12 mouse cellular contexts compared by ENCODE assay signal in genomic region chr9:119973869-119974520, GRCm38 (mm10). TPM values are rescaled to one million over a fixed set of nuclear protein-coding genes. Genes with fewer than 3 reads are reported as not detected.
DNase-seq lines count a peak whose midpoint lies in the region; ATAC-seq and TF ChIP-seq lines count a peak whose summit lies in the region.
"Had no signal": no experiment of that assay in that cellular context is flagged by ENCODE, and none has a peak within 500 bp of the region (broad histone marks: within the 10 kb centered on the region; RNA-seq: fewer than 3 reads in every experiment).

No protein-coding gene starts in this region.

- WGBS in liver, embryonic 14.5 days (ENCODE audit: insufficient replicate concordance), result 84% methylated on average over 27 of the region's 27 CpGs
- WGBS in midbrain, embryonic 13.5 days, result 93% methylated on average over 27 of the region's 27 CpGs

- peak; percentile 75 for TF ChIP-seq CTCF in liver, embryonic 14.5 days (IDR thresholded peaks at IDR 0.05; ENCODE audit: low read depth)

- H3K27ac ChIP-seq in liver, embryonic 14.5 days, result no peak overlapping the region
- no peak overlapping the region for H3K27ac ChIP-seq in midbrain, embryonic 13.5 days
- H3K27ac ChIP-seq: heart, embryonic 15.5 days; macrophage had no signal

- no peak overlapping the region for H3K9ac ChIP-seq in liver, embryonic 14.5 days (replicated peaks)
- H3K9ac ChIP-seq in midbrain, embryonic 13.5 days (replicated peaks), result no peak overlapping the region
- H3K9ac ChIP-seq: heart, embryonic 15.5 days had no signal

- no peaks in the 10 kb centered on the region for H3K9me3 ChIP-seq in liver, embryonic 14.5 days (ENCODE audit: control insufficient read depth, low read length)
- no peaks in the 10 kb centered on the region for H3K9me3 ChIP-seq in midbrain, embryonic 13.5 days
- H3K9me3 ChIP-seq: heart, embryonic 15.5 days had no signal

- no peak overlapping the region for H3K4me3 ChIP-seq in liver, embryonic 14.5 days (ENCODE audit: insufficient read depth in 1 of 2, low read depth in 2 of 2, low read length in 2 of 2)
- no peak overlapping the region for H3K4me3 ChIP-seq in midbrain, embryonic 13.5 days (replicated peaks)
- H3K4me3 ChIP-seq: heart, embryonic 15.5 days had no signal

- no peaks in the 10 kb centered on the region for H3K27me3 ChIP-seq in liver, embryonic 14.5 days (ENCODE audit: control insufficient read depth, insufficient read depth, low read length)
- H3K27me3 ChIP-seq in midbrain, embryonic 13.5 days, result 0 out of 2 replicates have a peak, but pooled peaks cover 2% of the 10 kb centered on the region
- H3K27me3 ChIP-seq: heart, embryonic 15.5 days had no signal

- no peak for TF ChIP-seq EP300 in liver, embryonic 14.5 days (IDR thresholded peaks at IDR 0.05; ENCODE audit: low read depth)

- H3K4me1 ChIP-seq in liver, embryonic 14.5 days (replicated peaks; ENCODE audit: control insufficient read depth in 2 of 2, insufficient read depth in 2 of 2, low read length in 1 of 2), result peaks cover 0 to 13% of the 10 kb centered on the region in 2 experiments; a peak in 3 of 4 replicates
- peaks cover 23% of the 10 kb centered on the region for H3K4me1 ChIP-seq in midbrain, embryonic 13.5 days (replicated peaks)

- H3K4me2 ChIP-seq in liver, embryonic 14.5 days (ENCODE audit: low read depth), result no peak overlapping the region
- no peak overlapping the region for H3K4me2 ChIP-seq in midbrain, embryonic 13.5 days (replicated peaks)
- H3K4me2 ChIP-seq: heart, embryonic 15.5 days had no signal

- no peak for ATAC-seq in liver, embryonic 14.5 days (ENCODE audit: insufficient read depth)
- no peak for ATAC-seq in midbrain, embryonic 13.5 days
- ATAC-seq: forebrain, embryonic 14.5 days had no signal

- no peaks in the 10 kb centered on the region for H3K36me3 ChIP-seq in liver, embryonic 14.5 days (replicated peaks; ENCODE audit: control insufficient read depth, insufficient read depth, low read depth)
- no peaks in the 10 kb centered on the region for H3K36me3 ChIP-seq in midbrain, embryonic 13.5 days

- DNase-seq in cerebellum, adult 18-20 months, result peak; percentile 24 to 42
- no peak for DNase-seq in cerebellum, adult 9-10 months
- DNase-seq in liver, embryonic 14.5 days (ENCODE audit: low read depth in 3 of 3, low spot score in 3 of 3), result no peak
- DNase-seq in liver, result no peak
- DNase-seq in T-cell, adult 2 months (ENCODE audit: low spot score), result peak; percentile 45
- peak; percentile 69 for DNase-seq in testis, postnatal 10 days (ENCODE audit: low spot score)
- DNase-seq in adrenal gland, adult 2 months, result no peak

RNA-seq across cellular contexts. Expression of gene Csrnp1, which starts 10.5 kb away (rescaled TPM):
- 2.1 and 2.2 TPM in 2 replicates for polyA plus RNA-seq in liver, embryonic 14.5 days (2012; rRNA removed)
- 0.38 and 0.44 TPM in 2 replicates for polyA plus RNA-seq in liver, embryonic 14.5 days (2014; fragmentation: Nextera tagmentation; extraction: Ambion mirVana)
- 10 to 100 TPM; 18.7 to 26.5 TPM for total RNA-seq in adrenal gland, adult 2 months (2021)
- polyA plus RNA-seq in adrenal gland, adult 2 months (2012; rRNA removed), result 45.6 and 51.3 TPM in 2 replicates
- polyA plus RNA-seq in midbrain, embryonic 13.5 days (2015; fragmentation: Nextera tagmentation; extraction: Ambion mirVana), result 1.1 and 1.3 TPM in 2 replicates

RNA-seq across cellular contexts. Expression of gene Ttc21a, which starts 36.6 kb away (rescaled TPM):
- polyA plus RNA-seq in liver, embryonic 14.5 days (2012; rRNA removed), result 0.22 and 0.28 TPM in 2 replicates
- 0.11 and 0.25 TPM in 2 replicates for polyA plus RNA-seq in liver, embryonic 14.5 days (2014; fragmentation: Nextera tagmentation; extraction: Ambion mirVana)
- total RNA-seq in adrenal gland, adult 2 months (2021), result under 1 TPM in 1 of 2 experiments, not detected in 1; 0.17 TPM
- polyA plus RNA-seq in adrenal gland, adult 2 months (2012; rRNA removed), result 0.04 TPM in 2 replicates
- polyA plus RNA-seq in midbrain, embryonic 13.5 days (2015; fragmentation: Nextera tagmentation; extraction: Ambion mirVana), result 0.28 and 0.44 TPM in 2 replicates

RNA-seq across cellular contexts. Expression of gene Gorasp1, which starts 36.6 kb away (rescaled TPM):
- 6.1 and 6.3 TPM in 2 replicates for polyA plus RNA-seq in liver, embryonic 14.5 days (2012; rRNA removed)
- polyA plus RNA-seq in liver, embryonic 14.5 days (2014; fragmentation: Nextera tagmentation; extraction: Ambion mirVana), result 9.1 and 9.4 TPM in 2 replicates
- total RNA-seq in adrenal gland, adult 2 months (2021), result 10 to 100 TPM; 15.1 to 31.9 TPM
- 26.6 and 30.5 TPM in 2 replicates for polyA plus RNA-seq in adrenal gland, adult 2 months (2012; rRNA removed)
- polyA plus RNA-seq in midbrain, embryonic 13.5 days (2015; fragmentation: Nextera tagmentation; extraction: Ambion mirVana), result 22.9 and 23.1 TPM in 2 replicates

RNA-seq across cellular contexts. Expression of gene Xirp1, which starts 49.4 kb away (rescaled TPM):
- polyA plus RNA-seq in liver, embryonic 14.5 days (2012; rRNA removed), result not detected in 2 replicates
- not detected in 2 replicates for polyA plus RNA-seq in liver, embryonic 14.5 days (2014; fragmentation: Nextera tagmentation; extraction: Ambion mirVana)
- under 1 TPM; 0.37 to 0.48 TPM for total RNA-seq in adrenal gland, adult 2 months (2021)
- polyA plus RNA-seq in adrenal gland, adult 2 months (2012; rRNA removed), result 0.03 and 0.04 TPM in 2 replicates
- polyA plus RNA-seq in midbrain, embryonic 13.5 days (2015; fragmentation: Nextera tagmentation; extraction: Ambion mirVana), result 0.03 TPM in 1 of 2 replicates, not detected in the other
- total RNA-seq: neutrophil, adult 5-6 weeks had no signal
- polyA plus RNA-seq: forebrain, embryonic 14.5 days; macrophage had no signal

Comparison
In these comparisons a context has a peak if more than half of its experiments do, and no peak if none do; other contexts are left out.
1. DNase-seq: peak in cerebellum, adult 18-20 months (2 of 2), T-cell, adult 2 months (single experiment) and testis, postnatal 10 days (single experiment); none in cerebellum, adult 9-10 months (single experiment), liver, embryonic 14.5 days (0 of 3), liver (single experiment) and adrenal gland, adult 2 months (single experiment).
2. RNA of gene Csrnp1, which starts 10.5 kb away (polyA plus RNA-seq): 45.6 to 51.3 TPM in adrenal gland, adult 2 months; 0.38 to 2.2 TPM in liver, embryonic 14.5 days and 1.1 to 1.3 TPM in midbrain, embryonic 13.5 days; every median in the first group is over 10 times any median in the second.